In the genomic region with DNA sequence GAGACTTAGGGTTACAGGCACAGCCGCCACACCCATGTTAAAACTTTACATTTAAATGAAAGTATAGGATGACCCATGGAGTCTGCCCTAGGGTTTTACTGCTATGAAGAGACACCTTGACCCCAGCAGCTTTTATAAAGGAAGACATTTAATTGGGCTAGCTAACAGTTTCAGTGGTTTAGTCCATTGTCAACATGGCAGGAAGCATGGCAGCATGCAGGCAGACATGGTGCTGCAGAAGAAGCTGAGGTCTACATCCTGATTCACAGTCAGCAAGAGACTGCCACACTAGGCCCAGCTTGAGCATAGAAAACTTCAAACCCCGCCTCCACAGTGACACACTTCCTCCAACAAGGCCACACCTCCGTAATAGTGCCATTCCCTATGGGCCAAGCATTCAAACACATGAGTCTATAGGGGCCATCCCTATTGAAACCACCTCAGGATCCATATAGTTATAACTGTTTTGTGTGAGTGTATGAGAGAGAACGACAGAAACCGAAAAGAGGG, we compare ENCODE assay signal across 23 mouse cellular contexts. TPM values are rescaled to one million over a fixed set of nuclear protein-coding genes. Genes with fewer than 3 reads are reported as not detected.
"Had no signal": no experiment of that assay in that cellular context is flagged by ENCODE, and none has a peak within 500 bp of the region (broad histone marks: within the 10 kb centered on the region; RNA-seq: fewer than 3 reads in every experiment).

No protein-coding gene starts in this region.

- H3K4me3 ChIP-seq: left cerebral cortex, adult 2 months; liver, embryonic 12.5 days; megakaryocyte, embryonic 14.5 days; midbrain, embryonic 10.5 days; midbrain, embryonic 13.5 days; myocyte; neural tube, embryonic 13.5 days; stomach, embryonic 15.5 days had no signal

- H3K9ac ChIP-seq: liver, embryonic 12.5 days; lung, embryonic 14.5 days; midbrain, embryonic 13.5 days; neural tube, embryonic 13.5 days; stomach, embryonic 15.5 days had no signal

- H3K9me3 ChIP-seq: liver, embryonic 12.5 days; megakaryocyte, embryonic 14.5 days; midbrain, embryonic 10.5 days; midbrain, embryonic 13.5 days; neural tube, embryonic 13.5 days; stomach, embryonic 15.5 days had no signal

- ATAC-seq: liver, embryonic 12.5 days; lung, postnatal 0 days; midbrain, embryonic 13.5 days; midbrain, embryonic 16.5 days had no signal

- H3K27ac ChIP-seq: kidney, postnatal 0 days; left cerebral cortex, adult 2 months; liver, embryonic 12.5 days; midbrain, embryonic 10.5 days; midbrain, embryonic 13.5 days; neural tube, embryonic 13.5 days; stomach, embryonic 15.5 days had no signal

- DNase-seq: kidney, adult 2 months; kidney, postnatal 25 days; layer of hippocampus, postnatal 36 days; lung, embryonic 14.5 days; lung, postnatal 36 days; retina, postnatal 1 day; right cerebral cortex, postnatal 25 days; spleen, adult 18-20 months; thymus, postnatal 36 days had no signal

- H3K4me1 ChIP-seq: liver, embryonic 12.5 days; midbrain, embryonic 10.5 days; midbrain, embryonic 13.5 days; neural tube, embryonic 13.5 days; stomach, embryonic 15.5 days had no signal

- H3K4me2 ChIP-seq: liver, embryonic 12.5 days; lung, embryonic 14.5 days; midbrain, embryonic 13.5 days; neural tube, embryonic 13.5 days; stomach, embryonic 15.5 days had no signal

- H3K27me3 ChIP-seq: liver, embryonic 12.5 days; megakaryocyte, embryonic 14.5 days; midbrain, embryonic 13.5 days; neural tube, embryonic 13.5 days; stomach, embryonic 15.5 days had no signal

RNA-seq across cellular contexts. Expression of a gene that starts 31.6 kb away (rescaled TPM):
- polyA plus RNA-seq: kidney, embryonic 14.5 days; large intestine, adult 2 months; limb, embryonic 11.5 days; liver, embryonic 12.5 days; lung, embryonic 14.5 days; midbrain, embryonic 10.5 days; midbrain, embryonic 13.5 days; midbrain, embryonic 16.5 days; myocyte; neural tube, embryonic 13.5 days had no signal
